Mouse (Mus musculus): Measurements from ENCODE around the gene Aanat.

GRCm38 (mm10) chr11:116550748-116551147, 35.5 kb upstream of the Aanat start:
- TF ChIP-seq POLR2A (IDR thresholded peaks at IDR 0.05; ENCODE audit: low read depth, low read length): no peak
- TF ChIP-seq CTCF (IDR thresholded peaks at IDR 0.05; ENCODE audit: extremely low read depth, insufficient read depth, insufficient read length, insufficient replicate concordance): no peak

Measured in spleen, adult 2 months (tissue).